Mouse (Mus musculus): ENCODE data around the gene Lrrc36. TPM values are rescaled to one million over a fixed set of nuclear protein-coding genes. Genes with fewer than 3 reads are reported as not detected.

Gene Lrrc36
- polyA plus RNA-seq, 1 experiment from 2014 or later: 0.44 TPM

GRCm38 (mm10) chr8:105450977-105451376, 37.6 kb downstream of the Lrrc36 start:
- Histone ChIP-seq H3K4me3 (ENCODE audit: low read length) (no peak overlapping the region), H3K4me1 (ENCODE audit: control insufficient read depth, insufficient read depth, low read depth, low read length) (peaks cover 4% of the 10 kb centered on the region), H3K9ac (ENCODE audit: low read depth, low read length) (no peak overlapping the region), H3K4me2 (ENCODE audit: low read length) (no peak overlapping the region), H3K9me3 (ENCODE audit: control insufficient read depth, low read length) (no peaks in the 10 kb centered on the region), H3K27ac (ENCODE audit: low read depth, low read length) (no peak overlapping the region), H3K36me3 (ENCODE audit: control insufficient read depth, insufficient read depth, low read length) (no peaks in the 10 kb centered on the region), H3K27me3 (replicated peaks; ENCODE audit: control insufficient read depth, insufficient read depth, low read length) (no peaks in the 10 kb centered on the region)
- WGBS: 31% methylated on average over 1 of the region's 1 CpGs
- ATAC-seq: no peak

- no peak for ATAC-seq
- no peak overlapping the region for H3K9ac ChIP-seq (ENCODE audit: low read depth, low read length)
- 51% methylated on average over 15 of the region's 15 CpGs for WGBS
- H3K4me1 ChIP-seq (ENCODE audit: control insufficient read depth, insufficient read depth, low read depth, low read length): no peaks in the 10 kb centered on the region
- no peak overlapping the region for H3K4me3 ChIP-seq (ENCODE audit: low read length)
- no peaks in the 10 kb centered on the region for H3K27me3 ChIP-seq (replicated peaks; ENCODE audit: control insufficient read depth, insufficient read depth, low read length)
- no peaks in the 10 kb centered on the region for H3K9me3 ChIP-seq (ENCODE audit: control insufficient read depth, low read length)
- H3K4me2 ChIP-seq (ENCODE audit: low read length): no peak overlapping the region
- H3K27ac ChIP-seq (ENCODE audit: low read depth, low read length): no peak overlapping the region
- no peaks in the 10 kb centered on the region for H3K36me3 ChIP-seq (ENCODE audit: control insufficient read depth, insufficient read depth, low read length)
Observed at GRCm38 (mm10) chr8:105451903-105452603, 38.7 kb downstream of the Lrrc36 start.

GRCm38 (mm10) chr8:105453296-105453695, 39.9 kb downstream of the Lrrc36 start:
- no peak overlapping the region for H3K4me2 ChIP-seq (ENCODE audit: low read length)

DNA sequence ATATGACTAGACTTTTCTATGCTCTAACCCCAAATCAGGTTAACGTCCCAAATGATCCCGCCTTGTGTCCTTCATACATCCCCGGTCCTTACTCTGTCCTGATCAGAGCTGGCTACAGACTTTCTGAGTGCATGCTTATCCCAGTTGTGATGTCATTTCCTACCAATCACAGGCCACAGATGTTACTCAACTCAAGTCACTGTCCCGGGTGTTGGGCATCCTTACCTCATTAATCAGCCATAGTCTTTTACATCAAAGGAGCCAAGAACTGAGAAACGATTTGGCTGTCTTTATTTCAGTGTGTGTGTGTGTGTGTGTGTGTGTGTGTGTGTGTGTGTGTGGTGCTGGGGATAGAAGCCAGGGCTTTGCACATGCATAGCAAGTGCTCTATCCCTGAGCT, 40.7 kb downstream of the Lrrc36 start:
- no peaks in the 10 kb centered on the region for H3K4me1 ChIP-seq (ENCODE audit: control insufficient read depth, insufficient read depth, low read depth, low read length)
- WGBS: 59% methylated on average over 5 of the region's 5 CpGs
- no peak overlapping the region for H3K27ac ChIP-seq (ENCODE audit: low read depth, low read length)
- no peaks in the 10 kb centered on the region for H3K36me3 ChIP-seq (ENCODE audit: control insufficient read depth, insufficient read depth, low read length)
- no peaks in the 10 kb centered on the region for H3K27me3 ChIP-seq (replicated peaks; ENCODE audit: control insufficient read depth, insufficient read depth, low read length)
- no peaks in the 10 kb centered on the region for H3K9me3 ChIP-seq (ENCODE audit: control insufficient read depth, low read length)
- H3K9ac ChIP-seq (ENCODE audit: low read depth, low read length): no peak overlapping the region
- H3K4me3 ChIP-seq (ENCODE audit: low read length): no peak overlapping the region
- H3K4me2 ChIP-seq (ENCODE audit: low read length): no peak overlapping the region
- no peak; the same call in 1 of the 2 replicates for ATAC-seq

More at GRCm38 (mm10) chr8:105453296-105453695, 39.9 kb downstream of the Lrrc36 start:
- no peaks in the 10 kb centered on the region for H3K27me3 ChIP-seq (replicated peaks; ENCODE audit: control insufficient read depth, insufficient read depth, low read length)
- H3K9me3 ChIP-seq (ENCODE audit: control insufficient read depth, low read length): no peaks in the 10 kb centered on the region
- H3K36me3 ChIP-seq (ENCODE audit: control insufficient read depth, insufficient read depth, low read length): no peaks in the 10 kb centered on the region
- no peak overlapping the region for H3K9ac ChIP-seq (ENCODE audit: low read depth, low read length)
- WGBS: 82% methylated on average over 5 of the region's 5 CpGs
- H3K4me1 ChIP-seq (ENCODE audit: control insufficient read depth, insufficient read depth, low read depth, low read length): no peaks in the 10 kb centered on the region
- H3K27ac ChIP-seq (ENCODE audit: low read depth, low read length): no peak overlapping the region
- no peak for ATAC-seq
- no peak overlapping the region for H3K4me3 ChIP-seq (ENCODE audit: low read length)

DNA sequence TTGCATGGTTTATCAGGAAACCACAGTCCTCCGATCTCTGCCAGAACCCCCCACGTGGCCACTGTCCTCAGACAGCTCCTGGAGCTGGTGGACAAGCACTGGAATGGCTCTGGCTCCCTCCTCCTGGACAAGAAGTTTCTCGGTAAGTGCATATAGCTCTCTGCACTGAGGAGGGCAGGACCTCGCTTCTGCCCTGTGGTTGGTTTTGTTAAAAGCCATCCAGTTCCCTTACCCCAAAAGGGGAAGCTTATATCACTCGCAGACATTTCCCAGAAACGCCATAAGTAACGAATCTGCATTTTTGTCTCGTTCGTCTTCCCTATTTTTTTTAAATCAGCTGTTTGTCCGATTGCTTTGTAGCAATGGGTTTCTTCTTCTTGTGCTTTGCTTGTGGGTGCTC, 41.8 kb downstream of the Lrrc36 start:
- no peak for ATAC-seq
- 67% methylated on average over 10 of the region's 10 CpGs for WGBS

DNA sequence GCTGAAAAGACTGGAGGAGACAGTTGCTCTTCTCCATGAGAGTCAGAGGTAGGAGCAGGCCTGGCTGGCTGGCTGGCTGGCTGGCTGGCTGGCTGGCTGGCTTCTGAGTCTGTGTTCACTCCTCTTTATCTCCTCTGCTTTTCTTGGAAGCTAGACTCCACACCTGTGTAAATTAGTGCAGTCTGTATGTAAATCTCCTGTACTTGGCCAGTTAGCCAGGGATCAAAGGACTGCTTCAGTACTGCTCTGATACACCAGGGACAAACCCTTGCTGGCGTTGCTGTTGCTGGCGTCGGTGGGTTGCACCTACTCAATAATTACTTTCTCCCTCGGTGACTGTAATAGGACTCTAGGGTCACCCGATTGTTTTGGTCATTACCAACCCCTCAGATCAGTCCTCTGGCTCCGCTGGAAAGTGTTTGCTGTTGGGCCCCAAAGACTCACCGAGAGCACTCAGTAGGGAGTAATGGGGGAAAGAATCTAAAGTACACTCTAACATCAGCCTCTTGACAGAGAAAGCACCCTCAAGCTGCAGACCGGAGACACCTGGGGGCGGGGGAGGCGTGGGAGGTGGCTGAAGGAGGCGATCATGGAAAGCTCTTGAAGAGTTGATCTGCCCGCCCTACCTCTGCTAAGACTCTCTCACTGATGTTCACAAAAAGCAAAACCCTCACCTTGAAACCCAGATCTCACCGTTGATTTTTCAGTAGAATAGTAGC, 47.9 kb downstream of the Lrrc36 start:
- ATAC-seq: no peak
- WGBS: 83% methylated on average over 13 of the region's 13 CpGs

More for the DNA sequence above, 41.8 kb downstream of the Lrrc36 start:
- H3K4me3 ChIP-seq (ENCODE audit: low read length): no peak overlapping the region
- H3K4me1 ChIP-seq (ENCODE audit: control insufficient read depth, insufficient read depth, low read depth, low read length): no peaks in the 10 kb centered on the region
- no peak overlapping the region for H3K9ac ChIP-seq (ENCODE audit: low read depth, low read length)
- no peaks in the 10 kb centered on the region for H3K9me3 ChIP-seq (ENCODE audit: control insufficient read depth, low read length)
- H3K4me2 ChIP-seq (ENCODE audit: low read length): no peak overlapping the region
- no peaks in the 10 kb centered on the region for H3K27me3 ChIP-seq (replicated peaks; ENCODE audit: control insufficient read depth, insufficient read depth, low read length)
- H3K36me3 ChIP-seq (ENCODE audit: control insufficient read depth, insufficient read depth, low read length): no peaks in the 10 kb centered on the region
- H3K27ac ChIP-seq (ENCODE audit: low read depth, low read length): no peak overlapping the region

DNA sequence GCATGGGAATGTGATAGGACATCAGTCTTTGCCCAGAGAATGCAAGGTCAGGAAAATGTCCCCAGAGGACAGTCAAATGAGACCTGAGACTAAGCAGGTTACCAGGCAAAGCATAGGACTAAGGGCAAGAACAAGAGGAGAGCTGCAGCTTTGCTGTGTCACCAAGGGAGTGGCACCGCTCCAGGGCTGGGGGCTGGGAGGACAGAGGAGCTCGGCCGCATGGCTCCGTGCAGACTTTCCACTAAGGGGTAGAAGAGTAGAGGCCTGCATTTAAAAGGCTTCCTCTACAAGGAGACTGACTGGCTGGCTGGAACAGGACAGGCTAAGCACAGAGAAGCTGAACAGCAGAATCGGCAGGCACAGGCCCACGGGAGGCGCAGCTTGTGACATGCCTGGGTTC, 51.2 kb downstream of the Lrrc36 start:
- Histone ChIP-seq H3K27me3 (replicated peaks; ENCODE audit: control insufficient read depth, insufficient read depth, low read length) (no peaks in the 10 kb centered on the region), H3K4me3 (ENCODE audit: low read length) (no peak overlapping the region), H3K4me2 (ENCODE audit: low read length) (no peak overlapping the region), H3K9ac (ENCODE audit: low read depth, low read length) (peak overlapping the region; percentile 35), H3K36me3 (ENCODE audit: control insufficient read depth, insufficient read depth, low read length) (peaks cover 7% of the 10 kb centered on the region), H3K9me3 (ENCODE audit: control insufficient read depth, low read length) (no peaks in the 10 kb centered on the region), H3K27ac (ENCODE audit: low read depth, low read length) (peak overlapping the region; percentile 34; the same call in 1 of the 2 replicates), H3K4me1 (ENCODE audit: control insufficient read depth, insufficient read depth, low read depth, low read length) (peaks cover 27% of the 10 kb centered on the region)
- no peak for ATAC-seq
- 63% methylated on average over 7 of the region's 7 CpGs for whole genome bisulfite sequencing

More for the DNA sequence above, 47.9 kb downstream of the Lrrc36 start:
- Histone ChIP-seq H3K27me3 (replicated peaks; ENCODE audit: control insufficient read depth, insufficient read depth, low read length) (no peaks in the 10 kb centered on the region), H3K27ac (ENCODE audit: low read depth, low read length) (no peak overlapping the region), H3K9me3 (ENCODE audit: control insufficient read depth, low read length) (no peaks in the 10 kb centered on the region), H3K4me2 (ENCODE audit: low read length) (no peak overlapping the region), H3K4me1 (ENCODE audit: control insufficient read depth, insufficient read depth, low read depth, low read length) (peaks cover 7% of the 10 kb centered on the region), H3K36me3 (ENCODE audit: control insufficient read depth, insufficient read depth, low read length) (no peaks in the 10 kb centered on the region), H3K4me3 (ENCODE audit: low read length) (no peak overlapping the region), H3K9ac (ENCODE audit: low read depth, low read length) (no peak overlapping the region)

DNA sequence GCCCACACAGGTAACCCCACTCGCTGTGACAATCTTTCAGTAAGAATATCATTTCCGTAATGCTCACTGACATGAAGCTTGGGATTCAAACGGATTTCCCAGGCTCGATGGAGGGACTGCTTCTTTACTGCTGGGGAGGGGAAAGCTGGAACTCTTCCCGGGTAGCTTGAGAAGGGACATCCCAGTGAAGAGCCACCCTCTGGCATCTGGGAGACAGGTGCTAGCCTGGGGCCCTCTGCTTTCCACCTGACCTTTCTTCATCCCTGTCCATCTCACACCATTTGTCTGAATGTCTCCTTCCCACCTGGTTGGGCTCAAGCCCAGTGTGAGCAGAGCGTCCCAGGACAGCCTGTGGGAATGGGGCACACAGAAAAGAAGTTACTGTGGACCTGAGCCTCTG, 52.9 kb downstream of the Lrrc36 start:
- Histone ChIP-seq H3K27ac (ENCODE audit: low read depth, low read length) (peak overlapping the region; percentile 71), H3K9me3 (ENCODE audit: control insufficient read depth, low read length) (no peaks in the 10 kb centered on the region), H3K9ac (ENCODE audit: low read depth, low read length) (0 out of 2 replicates have a peak overlapping the region, but pooled peaks have one; percentile 13), H3K27me3 (replicated peaks; ENCODE audit: control insufficient read depth, insufficient read depth, low read length) (no peaks in the 10 kb centered on the region), H3K4me2 (ENCODE audit: low read length) (no peak overlapping the region), H3K36me3 (ENCODE audit: control insufficient read depth, insufficient read depth, low read length) (peaks cover 7% of the 10 kb centered on the region), H3K4me1 (ENCODE audit: control insufficient read depth, insufficient read depth, low read depth, low read length) (peaks cover 39% of the 10 kb centered on the region), H3K4me3 (ENCODE audit: low read length) (no peak overlapping the region)
- WGBS: 76% methylated on average over 6 of the region's 6 CpGs
- no peak for ATAC-seq

DNA sequence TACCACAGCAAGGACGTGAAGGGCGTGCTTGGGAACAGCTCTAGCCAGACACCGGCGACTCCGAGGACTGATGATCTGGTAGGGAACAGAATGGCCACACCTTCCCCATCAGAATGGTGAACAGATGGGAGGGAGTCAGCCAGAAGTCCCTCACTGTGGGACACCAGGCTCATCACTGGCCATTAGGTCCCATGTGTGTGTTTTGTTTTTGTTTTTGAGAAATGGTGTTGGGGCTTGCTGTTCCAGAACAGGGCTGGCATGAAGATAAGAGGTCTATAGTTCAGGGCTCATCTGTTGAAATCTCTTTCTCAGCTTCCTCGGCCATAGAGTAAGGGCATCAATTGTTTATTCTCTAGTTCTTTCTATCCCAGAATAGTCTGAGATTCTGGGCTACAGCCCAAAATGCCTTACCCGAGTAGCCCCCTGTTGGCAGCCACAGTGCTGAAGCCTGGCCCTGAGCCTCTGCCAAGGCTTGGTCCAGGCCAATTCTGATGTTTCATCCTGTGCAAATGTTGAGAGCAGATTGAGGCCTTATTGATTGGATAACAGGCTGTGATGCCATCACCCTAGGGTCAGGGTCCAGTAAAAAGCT, 53.4 kb downstream of the Lrrc36 start:
- ATAC-seq: peak; percentile 24
- H3K27ac ChIP-seq (ENCODE audit: low read depth, low read length): peak overlapping the region; percentile 71
- H3K4me1 ChIP-seq (ENCODE audit: control insufficient read depth, insufficient read depth, low read depth, low read length): peaks cover 43% of the 10 kb centered on the region
- no peaks in the 10 kb centered on the region for H3K27me3 ChIP-seq (replicated peaks; ENCODE audit: control insufficient read depth, insufficient read depth, low read length)
- no peak overlapping the region for H3K4me3 ChIP-seq (ENCODE audit: low read length)
- H3K9ac ChIP-seq (ENCODE audit: low read depth, low read length): no peak overlapping the region
- H3K36me3 ChIP-seq (ENCODE audit: control insufficient read depth, insufficient read depth, low read length): peaks cover 7% of the 10 kb centered on the region
- WGBS: 56% methylated on average over 7 of the region's 7 CpGs
- no peaks in the 10 kb centered on the region for H3K9me3 ChIP-seq (ENCODE audit: control insufficient read depth, low read length)
- H3K4me2 ChIP-seq (ENCODE audit: low read length): no peak overlapping the region; the same call in 1 of the 2 replicates

Measured in hindbrain, embryonic 16.5 days (tissue).